Mouse (Mus musculus) G1E (cell line): ENCODE measurements at regions not wholly inside any gene's neighbourhood (a gene's known extent, or its start where the extent isn't known, plus 50 kb on each side); places are given as distances from the start of the nearest gene placed in this dataset.

Experiments used
- ATAC-seq: 2 replicates; pipeline ENCODE4 v1.8.0; 2016; ENCODE audit warnings: mild to moderate bottlenecking; ENCODE audit not compliant: insufficient number of reproducible peaks, poor library complexity, low FRiP score, severe bottlenecking; ENCODE audit errors: extremely low read depth
- DNase-seq: peaks from one replicate; pipeline ENCODE4 v3.0.0; 2012; ENCODE audit warnings: low spot score
- H3K27me3 ChIP-seq: 2 replicates; pipeline ENCODE4 v1.6.1; 2012; ENCODE audit warnings: mild to moderate bottlenecking, low read length, inconsistent platforms; ENCODE audit not compliant: insufficient read depth
- H3K36me3 ChIP-seq: replicated peaks from 2 replicates; pipeline ENCODE3; 2012; ENCODE audit warnings: mild to moderate bottlenecking, inconsistent platforms
- H3K4me1 ChIP-seq: 2 replicates; pipeline ENCODE4 v1.6.1; 2012; ENCODE audit warnings: low read depth, low read length, inconsistent platforms, mixed read lengths; ENCODE audit not compliant: insufficient read depth
- H3K4me3 ChIP-seq: 2 replicates; pipeline ENCODE4 v1.5.1; 2012; ENCODE audit warnings: low read depth, mild to moderate bottlenecking, inconsistent platforms, low read length, moderate library complexity, mixed read lengths
- H3K9me3 ChIP-seq: replicated peaks from 2 replicates; pipeline ENCODE4 v1.6.1; 2012; ENCODE audit warnings: inconsistent platforms
- CTCF ChIP-seq: IDR thresholded peaks from 2 replicates; pipeline ENCODE4 v1.5.1; 2012; ENCODE audit warnings: low read depth, low read length, inconsistent platforms, mixed read lengths
- GATA1 ChIP-seq: IDR thresholded peaks from 2 replicates; pipeline ENCODE4 v1.6.1; 2012; ENCODE audit warnings: borderline replicate concordance, low read length, inconsistent platforms, mixed read lengths
- GATA2 ChIP-seq: IDR thresholded peaks from 2 replicates; pipeline ENCODE4 v1.6.1; 2012; ENCODE audit warnings: low read depth, low read length, inconsistent platforms, borderline replicate concordance
- POLR2AphosphoS5 ChIP-seq: IDR thresholded peaks from 2 replicates; pipeline ENCODE4 v1.6.1; 2012; ENCODE audit warnings: low read depth, low read length, inconsistent platforms; ENCODE audit not compliant: insufficient replicate concordance
- TAL1 ChIP-seq: conservative IDR thresholded peaks from 2 replicates; pipeline ENCODE4 v1.6.1; 2012; ENCODE audit warnings: low read depth, low read length, inconsistent platforms, mixed read lengths

DNA sequence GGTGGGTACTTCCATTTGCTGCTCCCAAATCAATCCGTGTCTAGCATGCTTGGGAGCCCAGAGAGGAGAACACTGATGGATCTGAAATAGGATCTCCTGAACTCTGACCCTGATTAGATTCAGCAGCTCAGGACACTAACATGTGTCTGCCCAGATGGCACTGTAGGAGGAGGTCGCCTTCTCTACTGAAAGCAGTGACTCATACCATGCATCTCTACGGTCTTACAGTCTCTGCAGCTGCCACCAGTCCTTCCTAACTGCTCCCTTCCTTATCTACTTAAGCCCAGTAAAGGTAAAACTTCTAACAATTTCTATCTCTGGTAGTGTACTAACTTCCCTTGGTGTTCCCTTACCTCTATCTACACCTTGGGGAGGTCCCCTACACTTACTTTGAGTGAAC lies 80.7 kb upstream of the Il12b start:
- DNase-seq = no peak
- Histone ChIP-seq H3K4me1 (no peaks in the 10 kb centered on the region), H3K27me3 (peaks cover 2% of the 10 kb centered on the region), H3K9me3 (no peaks in the 10 kb centered on the region), H3K4me3 (no peak overlapping the region), H3K36me3 (no peaks in the 10 kb centered on the region)
- ATAC-seq = no peak
- no peak for TF ChIP-seq GATA2
- no peak for TF ChIP-seq GATA1
- no peak for TF ChIP-seq TAL1
- no peak for TF ChIP-seq CTCF
- TF ChIP-seq POLR2AphosphoS5 = no peak

DNA sequence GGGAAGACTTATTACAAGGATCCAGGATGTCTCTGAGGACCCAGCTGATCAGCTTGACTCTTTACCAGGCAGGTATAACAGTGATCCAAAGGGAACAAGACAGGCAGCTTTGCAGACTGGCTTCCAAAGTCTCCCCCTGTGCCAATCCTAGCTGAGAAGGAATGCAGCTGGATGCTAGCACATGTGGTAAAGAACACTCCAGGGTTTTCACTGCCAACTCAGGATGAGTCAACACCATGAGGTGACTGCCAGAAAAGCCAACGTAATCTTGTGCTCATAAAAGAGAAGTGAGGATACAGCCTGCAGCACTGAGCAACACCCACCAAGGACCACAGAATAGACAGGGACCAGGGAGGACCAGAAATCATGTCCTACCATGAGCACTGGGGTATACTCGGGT lies 76.5 kb upstream of the Il12b start:
- Histone ChIP-seq H3K4me3 (no peak overlapping the region), H3K27me3 (peaks cover 2% of the 10 kb centered on the region), H3K9me3 (no peaks in the 10 kb centered on the region), H3K4me1 (no peaks in the 10 kb centered on the region), H3K36me3 (no peaks in the 10 kb centered on the region)
- DNase-seq = no peak
- TF ChIP-seq CTCF = no peak
- TF ChIP-seq POLR2AphosphoS5 = no peak
- TF ChIP-seq GATA2 = no peak
- TF ChIP-seq GATA1 = no peak
- no peak for TF ChIP-seq TAL1
- no peak for ATAC-seq

DNA sequence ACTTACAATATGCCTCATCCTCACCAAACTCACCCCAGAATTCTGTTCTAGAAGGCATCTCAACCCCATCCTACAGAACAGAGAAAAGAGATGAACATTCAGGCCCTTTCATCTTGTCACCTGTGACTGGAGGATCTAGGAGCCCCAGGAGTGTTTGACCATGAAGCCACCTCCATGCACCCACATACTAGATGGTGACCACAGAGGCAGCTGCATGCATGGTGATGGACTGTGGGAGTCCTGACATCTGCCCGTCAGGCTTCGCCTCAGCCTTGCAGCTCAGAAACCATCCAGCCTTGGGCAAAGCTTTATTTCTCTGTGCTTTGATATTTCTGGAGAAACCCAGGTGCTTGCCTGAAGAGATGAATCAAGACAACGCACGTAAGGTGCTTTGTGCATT lies 74.8 kb upstream of the Il12b start:
- H3K9me3 ChIP-seq = no peaks in the 10 kb centered on the region
- no peak for TF ChIP-seq GATA2
- TF ChIP-seq TAL1 = no peak
- TF ChIP-seq CTCF = no peak
- no peak for TF ChIP-seq POLR2AphosphoS5
- TF ChIP-seq GATA1 = no peak

DNA sequence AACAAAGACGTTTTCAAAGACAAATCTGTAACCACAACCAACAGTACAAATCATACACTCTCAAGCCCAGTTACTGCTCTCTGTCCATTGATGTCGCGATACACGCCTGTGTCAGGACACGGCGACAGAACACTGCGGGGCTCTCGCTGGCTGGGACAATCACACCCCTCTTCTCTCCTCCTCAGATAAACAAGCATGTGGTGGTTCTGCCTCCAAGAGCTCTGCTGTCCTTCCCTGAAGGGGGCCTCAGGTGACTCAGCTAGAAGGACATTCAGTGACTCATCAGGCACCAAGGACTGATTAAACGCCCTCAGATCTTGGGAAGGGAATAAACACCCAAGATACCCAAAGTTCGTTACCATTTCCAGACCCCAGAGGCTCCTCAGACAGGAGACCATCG lies 74.3 kb upstream of the Il12b start:
- peaks cover 2% of the 10 kb centered on the region; the same call in 1 of the 2 replicates for H3K27me3 ChIP-seq
- TF ChIP-seq GATA1 (no peak), GATA2 (no peak), POLR2AphosphoS5 (no peak), TAL1 (no peak)
- ATAC-seq (no peak), DNase-seq (no peak)
- H3K4me1 ChIP-seq = no peaks in the 10 kb centered on the region
- no peaks in the 10 kb centered on the region for H3K36me3 ChIP-seq
- H3K4me3 ChIP-seq = no peak overlapping the region
- no peaks in the 10 kb centered on the region for H3K9me3 ChIP-seq

More for the DNA sequence above, 74.8 kb upstream of the Il12b start:
- Histone ChIP-seq H3K27me3 (peaks cover 2% of the 10 kb centered on the region; the same call in 1 of the 2 replicates), H3K4me3 (no peak overlapping the region), H3K4me1 (no peaks in the 10 kb centered on the region), H3K36me3 (no peaks in the 10 kb centered on the region)
- DNase-seq = no peak
- no peak for ATAC-seq

DNA sequence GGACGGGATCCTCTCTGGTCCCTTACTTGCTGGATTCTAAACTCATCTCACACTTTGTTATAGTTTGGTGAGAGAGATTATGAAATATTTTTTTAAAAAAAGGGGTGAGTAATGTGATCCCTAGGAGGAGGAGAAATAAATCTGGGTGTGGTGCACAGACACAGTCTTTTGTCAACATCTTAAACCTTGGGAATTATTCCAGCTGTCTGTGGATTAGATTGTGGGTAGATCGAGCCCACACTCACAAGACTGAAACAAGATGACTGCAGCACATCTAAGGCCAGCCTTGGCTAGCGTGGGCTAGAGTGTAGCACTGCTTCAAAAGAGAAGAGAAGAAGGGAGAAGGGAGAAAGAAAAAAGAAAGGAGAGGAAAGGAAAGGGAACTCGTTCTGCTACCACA lies 70.4 kb upstream of the Il12b start:
- TF ChIP-seq CTCF (no peak), POLR2AphosphoS5 (no peak), GATA1 (no peak), GATA2 (no peak)
- ATAC-seq (no peak), DNase-seq (no peak)
- Histone ChIP-seq H3K27me3 (no peaks in the 10 kb centered on the region), H3K4me3 (no peak overlapping the region), H3K4me1 (no peaks in the 10 kb centered on the region), H3K9me3 (no peaks in the 10 kb centered on the region), H3K36me3 (no peaks in the 10 kb centered on the region)

DNA sequence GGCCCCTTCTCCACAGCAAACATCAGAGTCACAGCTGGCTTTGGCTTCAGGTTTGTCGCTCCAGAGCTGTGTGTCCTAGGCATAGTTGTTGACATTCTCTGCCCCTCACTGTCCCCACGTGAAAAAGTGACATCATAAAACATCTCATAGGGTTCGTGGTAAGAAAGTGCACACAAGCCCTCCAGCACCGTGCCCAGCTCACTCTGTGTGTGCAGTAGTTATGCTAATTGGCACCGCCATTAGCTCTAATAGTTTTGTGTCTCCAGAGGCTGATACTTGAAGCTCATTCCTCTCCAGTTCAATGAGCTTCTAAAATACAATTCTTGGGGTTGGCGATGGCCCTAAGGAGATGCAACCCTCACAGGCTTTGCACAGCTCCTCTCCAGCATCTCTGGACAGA lies 69.4 kb upstream of the Il12b start:
- Histone ChIP-seq H3K4me3 (no peak overlapping the region), H3K9me3 (no peaks in the 10 kb centered on the region), H3K4me1 (no peaks in the 10 kb centered on the region), H3K36me3 (no peaks in the 10 kb centered on the region), H3K27me3 (no peaks in the 10 kb centered on the region)
- ATAC-seq = no peak
- DNase-seq = no peak
- no peak for TF ChIP-seq GATA2
- no peak for TF ChIP-seq CTCF
- TF ChIP-seq POLR2AphosphoS5 = no peak
- TF ChIP-seq GATA1 = no peak
- TF ChIP-seq TAL1 = no peak
